Mouse (Mus musculus): ENCODE measurements around the gene Wdr34.

DNA sequence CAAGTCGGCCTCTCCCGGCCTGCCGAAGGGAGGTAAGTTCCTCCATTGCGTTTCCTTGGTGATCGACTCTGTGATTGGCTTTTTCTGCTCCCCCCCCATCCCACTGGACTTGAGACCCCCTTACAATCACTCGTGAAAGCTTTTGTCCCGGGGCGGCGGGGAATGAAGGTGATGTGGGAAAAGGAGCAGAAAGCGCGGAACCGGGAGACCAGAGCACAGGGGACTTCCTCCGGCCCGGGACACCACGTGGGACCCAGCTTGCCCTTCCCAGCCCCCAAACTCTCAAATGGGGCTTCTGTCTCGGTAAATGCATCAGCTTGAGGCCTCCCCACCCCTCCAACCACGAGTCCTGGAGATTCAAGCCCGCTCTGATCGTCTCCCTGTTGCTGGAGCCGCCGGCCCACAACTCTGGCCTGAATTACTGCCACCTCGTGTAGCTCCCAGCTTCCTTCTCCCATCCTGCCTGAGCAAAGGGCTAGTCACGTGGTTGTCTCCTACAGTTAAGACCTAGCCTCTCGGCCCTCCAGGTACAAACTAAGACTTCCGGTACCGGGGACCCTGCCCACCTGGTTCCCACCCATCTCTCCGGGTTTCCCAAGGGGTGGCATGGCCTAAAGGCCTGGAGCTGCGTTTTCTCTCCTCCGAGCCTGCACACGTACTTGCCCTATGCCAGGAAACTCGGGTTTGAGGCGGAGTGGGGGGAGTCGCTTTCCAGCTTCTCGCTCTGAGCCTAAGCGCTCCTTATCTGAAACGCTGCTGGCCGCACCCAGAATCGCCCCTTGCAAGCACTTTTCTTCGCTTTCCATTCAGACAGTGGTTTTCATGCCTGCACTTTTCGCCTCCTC, 13.8 kb upstream of the Wdr34 start:
- TF ChIP-seq POLR2A (IDR thresholded peaks at IDR 0.05; ENCODE audit: borderline replicate concordance, insufficient read depth, low read length) (peak; percentile 48; the same call in 1 of the 2 replicates), CTCF (IDR thresholded peaks at IDR 0.05; ENCODE audit: borderline replicate concordance, insufficient read depth, low read depth, low read length) (peak; percentile 12; the same call in 1 of the 2 replicates)
